Mouse (Mus musculus): ENCODE results near the gene Map3k7. TPM values are rescaled to one million over a fixed set of nuclear protein-coding genes. Genes with fewer than 3 reads are reported as not detected.

Gene Map3k7
- total RNA-seq, 2 experiments from 2014 or later: 35.3 to 36.8 TPM

- intact Hi-C loops (cut with DNase I; ENCODE audit: low total_unique reads): loop anchor here (10.0 kb wide), 1 partner anchor 182 kb away; the partner anchor contains the start of gene Bach2
- no peak for DNase-seq
These were observed 89.3 kb downstream of the Map3k7 start for GRCm38 (mm10) chr4:32053171-32053570.

GRCm38 (mm10) chr4:32055151-32056052, 91.5 kb downstream of the Map3k7 start:
- intact Hi-C loops (cut with DNase I; ENCODE audit: low total_unique reads): loop anchor here (5.0 to 10.0 kb wide), 2 partner anchors 179 to 517 kb away; partner anchors contain the start of gene Bach2
- peak; percentile 76 for DNase-seq

- intact Hi-C loops (cut with DNase I; ENCODE audit: low total_unique reads): loop anchor here (5.0 to 10.0 kb wide), 2 partner anchors 178 to 516 kb away; partner anchors contain the start of gene Bach2
- no peak for DNase-seq
These were observed 92.5 kb downstream of the Map3k7 start for GRCm38 (mm10) chr4:32056441-32056840.

- DNase-seq: no peak
- intact Hi-C loops (cut with DNase I; ENCODE audit: low total_unique reads): loop anchor here (5.0 to 10.0 kb wide), 2 partner anchors 178 to 515 kb away; partner anchors contain the start of gene Bach2
These were observed 93.2 kb downstream of the Map3k7 start for GRCm38 (mm10) chr4:32057102-32057501.

GRCm38 (mm10) chr4:32060686-32061085, 96.8 kb downstream of the Map3k7 start:
- DNase-seq: no peak
- intact Hi-C loops (cut with DNase I; ENCODE audit: low total_unique reads): no loop called here

- intact Hi-C loops (cut with DNase I; ENCODE audit: low total_unique reads): no loop called here
- no peak for DNase-seq
These were observed 98.6 kb downstream of the Map3k7 start for GRCm38 (mm10) chr4:32062381-32063059.

GRCm38 (mm10) chr4:32063291-32063690, 99.4 kb downstream of the Map3k7 start:
- intact Hi-C loops (cut with DNase I; ENCODE audit: low total_unique reads): no loop called here
- DNase-seq: no peak

Data from gastrocnemius, postnatal 14 days (tissue).